Mouse (Mus musculus) stomach, postnatal 0 days (tissue): Measurements from ENCODE around the gene Txnip. TPM values are rescaled to one million over a fixed set of nuclear protein-coding genes. Genes with fewer than 3 reads are reported as not detected.

ENCODE experiments used
- ATAC-seq: fragments of 200-750 bp; cut with Nextera tagmentation; 2 replicates; pipeline ENCODE4 v1.8.0; 2017; ENCODE audit not compliant: low FRiP score, low TSS enrichment
- DNase-seq: peaks from one replicate; pipeline ENCODE4 v3.0.0-alpha.2; 2016; ENCODE audit warnings: low spot score
- H3K27ac ChIP-seq: fragments of 300-500 bp; sonication (generic); replicated peaks from 2 replicates; pipeline ENCODE4 v1.5.1; 2014; ENCODE audit warnings: mild to moderate bottlenecking, control low read depth
- H3K27me3 ChIP-seq: fragments of 300-500 bp; sonication (generic); 2 replicates; pipeline ENCODE4 v1.6.1; 2014; ENCODE audit warnings: low read length; ENCODE audit not compliant: control insufficient read depth, insufficient read depth
- H3K36me3 ChIP-seq: fragments of 300-500 bp; sonication (generic); 2 replicates; pipeline ENCODE4 v1.6.1; 2014; ENCODE audit warnings: low read length, mixed read lengths; ENCODE audit not compliant: control insufficient read depth, insufficient read depth
- H3K4me1 ChIP-seq: fragments of 300-500 bp; sonication (generic); replicated peaks from 2 replicates; pipeline ENCODE4 v1.6.1; 2014; ENCODE audit warnings: antibody characterized with exemption; ENCODE audit not compliant: control insufficient read depth, insufficient read depth
- H3K4me2 ChIP-seq: fragments of 300-500 bp; sonication (generic); replicated peaks from 2 replicates; pipeline ENCODE4 v1.6.1; 2014; ENCODE audit warnings: low read depth, mild to moderate bottlenecking, control low read depth, moderate library complexity
- H3K4me3 ChIP-seq: fragments of 300-500 bp; sonication (generic); 2 replicates; pipeline ENCODE4 v1.5.1; 2014; ENCODE audit warnings: low read depth, low read length, control low read depth
- H3K9ac ChIP-seq: fragments of 300-500 bp; sonication (generic); 2 replicates; pipeline ENCODE4 v1.6.1; 2014; ENCODE audit warnings: mild to moderate bottlenecking, low read length, control low read depth, mixed read lengths
- H3K9me3 ChIP-seq: fragments of 300-500 bp; sonication (generic); 2 replicates; pipeline ENCODE4 v1.6.1; 2016; ENCODE audit warnings: low read length; ENCODE audit not compliant: control insufficient read depth
- CTCF ChIP-seq: IDR thresholded peaks from 2 replicates; pipeline ENCODE4 v1.5.1; 2016; ENCODE audit warnings: antibody characterized with exemption, low read depth, mild to moderate bottlenecking, moderate library complexity
- EP300 ChIP-seq: optimal IDR thresholded peaks from 2 replicates; pipeline ENCODE3; 2016; ENCODE audit warnings: antibody characterized with exemption
- WGBS: fragments of 180-500 bp; shearing (Covaris S2); extraction: QIAGEN DNeasy Blood & Tissue Kit; methylation state at CpG from one replicate; pipeline ENCODE4 v1.1.7; 2014; 5-methylcytosine and 5-hydroxymethylcytosine counted together
- polyA plus RNA-seq: library from polyadenylated mRNA; unstranded; fragments of >200 nt; fragmentation: Nextera tagmentation; extraction: Ambion mirVana; gene quantifications from 2 replicates; pipeline ENCODE4 v1.2.1, GENCODE M21; 2015

The Txnip gene
- polyA plus RNA-seq, 1 experiment from 2014 or later, result 276 TPM

GRCm38 (mm10) chr3:96540740-96541139, 17.0 kb upstream of the Txnip start:
- no peak overlapping the region for H3K4me3 ChIP-seq
- no peak overlapping the region for H3K9ac ChIP-seq
- TF ChIP-seq EP300, result no peak
- no peak for TF ChIP-seq CTCF
- no peak overlapping the region for H3K27ac ChIP-seq
- no peak overlapping the region for H3K4me2 ChIP-seq
- WGBS, result 54% methylated on average over 6 of the region's 6 CpGs
- DNase-seq (no peak), ATAC-seq (no peak)
- no peaks in the 10 kb centered on the region for H3K36me3 ChIP-seq
- H3K27me3 ChIP-seq, result no peaks in the 10 kb centered on the region
- H3K9me3 ChIP-seq, result no peaks in the 10 kb centered on the region
- no peaks in the 10 kb centered on the region for H3K4me1 ChIP-seq

DNA sequence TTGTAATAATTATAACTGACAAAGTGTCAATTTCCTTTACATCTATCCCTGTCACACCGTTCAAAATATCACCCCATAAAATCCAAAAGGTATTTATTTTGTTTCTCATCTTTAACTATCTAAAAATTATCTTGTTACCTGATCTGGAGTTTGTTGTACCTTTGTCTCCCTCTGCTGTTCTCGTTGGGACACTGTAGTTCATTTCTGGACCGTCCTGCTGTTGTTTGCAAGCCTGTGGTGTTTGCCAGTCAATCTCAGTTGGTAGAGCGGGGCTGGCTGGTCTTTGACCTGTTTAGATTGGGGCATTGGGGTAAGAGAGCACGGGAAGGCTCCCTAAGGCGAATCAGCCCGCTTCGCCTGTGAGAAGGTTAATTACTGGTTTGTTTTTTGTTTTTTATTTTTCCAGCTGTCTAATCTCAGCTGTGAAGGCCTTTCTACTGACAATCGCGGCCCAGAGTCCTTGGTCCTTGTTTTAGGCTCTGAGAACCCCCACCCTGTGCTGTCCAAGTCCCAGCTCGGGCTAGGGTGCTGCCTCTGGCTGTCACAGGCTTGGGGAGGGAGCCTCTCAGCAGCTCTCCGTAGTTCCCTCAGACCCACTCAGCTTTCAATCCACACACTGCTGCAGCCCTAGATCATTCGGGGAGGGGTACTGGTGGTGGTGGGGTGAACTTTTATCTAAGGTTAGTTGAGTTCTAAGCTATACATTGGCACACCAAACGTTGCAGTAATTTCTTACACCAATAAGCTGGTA, 16.3 kb upstream of the Txnip start:
- H3K9ac ChIP-seq, result no peak overlapping the region
- peak; percentile 68 for TF ChIP-seq CTCF
- TF ChIP-seq EP300, result no peak
- ATAC-seq (0 out of 2 replicates have a peak, but pooled peaks have one; percentile 36), DNase-seq (no peak)
- no peak overlapping the region for H3K27ac ChIP-seq
- H3K4me3 ChIP-seq, result no peak overlapping the region
- no peaks in the 10 kb centered on the region for H3K4me1 ChIP-seq
- no peaks in the 10 kb centered on the region for H3K9me3 ChIP-seq
- 25% methylated on average over 14 of the region's 14 CpGs for WGBS
- no peaks in the 10 kb centered on the region for H3K27me3 ChIP-seq
- no peaks in the 10 kb centered on the region for H3K36me3 ChIP-seq
- H3K4me2 ChIP-seq, result no peak overlapping the region

GRCm38 (mm10) chr3:96542554-96542953, 15.2 kb upstream of the Txnip start:
- Histone ChIP-seq H3K27ac (no peak overlapping the region), H3K9ac (no peak overlapping the region), H3K4me1 (no peaks in the 10 kb centered on the region), H3K4me2 (no peak overlapping the region), H3K9me3 (no peaks in the 10 kb centered on the region), H3K4me3 (no peak overlapping the region), H3K36me3 (no peaks in the 10 kb centered on the region), H3K27me3 (no peaks in the 10 kb centered on the region)
- no peak for TF ChIP-seq EP300
- no peak for TF ChIP-seq CTCF
- WGBS, result 68% methylated on average over 8 of the region's 8 CpGs
- DNase-seq, result no peak
- ATAC-seq, result no peak

GRCm38 (mm10) chr3:96543345-96543744, 14.4 kb upstream of the Txnip start:
- Histone ChIP-seq H3K27me3 (no peaks in the 10 kb centered on the region), H3K4me1 (no peaks in the 10 kb centered on the region), H3K4me3 (no peak overlapping the region), H3K9ac (no peak overlapping the region), H3K27ac (no peak overlapping the region), H3K36me3 (no peaks in the 10 kb centered on the region), H3K9me3 (no peaks in the 10 kb centered on the region), H3K4me2 (no peak overlapping the region)
- TF ChIP-seq EP300 (no peak), CTCF (no peak)
- no peak for ATAC-seq
- 82% methylated on average over 11 of the region's 11 CpGs for WGBS
- DNase-seq, result no peak

GRCm38 (mm10) chr3:96545565-96545964, 12.2 kb upstream of the Txnip start:
- DNase-seq, result no peak
- TF ChIP-seq CTCF, result peak; percentile 67
- no peak for TF ChIP-seq EP300
- Histone ChIP-seq H3K27me3 (no peaks in the 10 kb centered on the region), H3K4me1 (no peaks in the 10 kb centered on the region), H3K27ac (no peak overlapping the region), H3K4me2 (no peak overlapping the region), H3K9me3 (no peaks in the 10 kb centered on the region), H3K9ac (no peak overlapping the region), H3K4me3 (no peak overlapping the region), H3K36me3 (no peaks in the 10 kb centered on the region)
- no peak for ATAC-seq
- 30% methylated on average over 1 of the region's 1 CpGs for WGBS

- no peak overlapping the region for H3K4me2 ChIP-seq
- TF ChIP-seq CTCF, result no peak
- no peak for TF ChIP-seq EP300
Observed at GRCm38 (mm10) chr3:96546880-96547279, 10.9 kb upstream of the Txnip start.

More at GRCm38 (mm10) chr3:96546880-96547279, 10.9 kb upstream of the Txnip start:
- no peak overlapping the region for H3K4me3 ChIP-seq
- H3K4me1 ChIP-seq, result no peaks in the 10 kb centered on the region; the same call in none of the 2 replicates
- ATAC-seq (no peak), DNase-seq (no peak)
- no peak overlapping the region for H3K9ac ChIP-seq
- no peaks in the 10 kb centered on the region for H3K36me3 ChIP-seq
- H3K27me3 ChIP-seq, result no peaks in the 10 kb centered on the region
- whole genome bisulfite sequencing, result 53% methylated on average over 4 of the region's 4 CpGs
- no peak overlapping the region for H3K27ac ChIP-seq
- no peaks in the 10 kb centered on the region for H3K9me3 ChIP-seq
